Mouse (Mus musculus): Measurements from ENCODE around the gene Mthfd1l. TPM values are rescaled to one million over a fixed set of nuclear protein-coding genes. Genes with fewer than 3 reads are reported as not detected.

Gene Mthfd1l
- polyA plus RNA-seq, 1 experiment, result 0.77 TPM

- 79% methylated on average over 9 of the region's 9 CpGs for WGBS
- H3K27ac ChIP-seq (ENCODE audit: insufficient read depth, low read depth, low read length), result 0 out of 2 replicates have a peak overlapping the region, but pooled peaks have one; percentile 12
Observed at GRCm38 (mm10) chr10:4108462-4108861, 135.5 kb downstream of the Mthfd1l start.

DNA sequence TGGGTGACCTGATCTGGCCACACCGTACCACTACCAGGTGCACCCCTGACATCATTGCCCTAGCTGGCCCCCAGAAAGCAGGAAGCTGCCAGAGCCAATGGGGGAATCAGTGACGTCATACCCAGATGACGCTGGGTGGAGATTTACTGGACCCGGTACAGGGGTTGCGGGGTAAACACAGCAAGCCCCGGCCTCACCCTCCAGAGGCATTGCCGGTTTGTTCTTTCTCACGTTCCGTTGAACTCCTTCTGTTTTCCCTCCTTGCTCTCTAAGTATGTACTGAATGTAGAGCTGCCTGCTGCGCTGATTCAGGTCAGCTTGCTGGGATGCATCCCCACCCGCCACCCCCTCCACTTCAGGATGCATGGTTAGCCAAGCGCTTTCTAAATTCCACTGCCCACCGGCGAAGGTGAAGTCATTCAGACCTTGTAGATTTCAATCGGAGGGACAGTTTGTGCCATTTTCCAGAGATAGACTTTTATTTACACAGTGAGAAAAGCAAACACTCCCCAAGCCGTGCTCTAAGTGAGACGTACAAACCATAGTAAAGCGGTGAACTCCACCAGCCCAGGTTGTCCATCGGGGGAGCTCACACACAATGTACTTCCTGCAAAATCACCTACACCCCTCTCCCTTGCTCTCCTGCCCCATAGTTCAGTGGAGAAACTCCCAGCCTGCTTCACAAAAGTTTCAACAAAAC lies 138.3 kb downstream of the Mthfd1l start:
- H3K27ac ChIP-seq (ENCODE audit: insufficient read depth, low read depth, low read length), result no peak overlapping the region
- DNase-seq, result peak; percentile 17
- no peaks in the 10 kb centered on the region for H3K36me3 ChIP-seq (ENCODE audit: control insufficient read depth, insufficient read depth, low read length)
- no peaks in the 10 kb centered on the region for H3K27me3 ChIP-seq (replicated peaks; ENCODE audit: control insufficient read depth, insufficient read depth, low read length)
- 26% methylated on average over 19 of the region's 19 CpGs for WGBS
- TF ChIP-seq POLR2A (IDR thresholded peaks at IDR 0.05; ENCODE audit: low read depth, low read length) (no peak), CTCF (conservative IDR thresholded peaks at IDR 0.05; ENCODE audit: insufficient read depth, insufficient read length, low read depth, low read length) (no peak)
- peaks cover 13% of the 10 kb centered on the region; the same call in 1 of the 2 replicates for H3K4me1 ChIP-seq (ENCODE audit: control insufficient read depth, insufficient read depth, low read length)
- H3K4me3 ChIP-seq (ENCODE audit: insufficient read depth, low read depth, low read length), result no peak overlapping the region

More at GRCm38 (mm10) chr10:4108462-4108861, 135.5 kb downstream of the Mthfd1l start:
- H3K27me3 ChIP-seq (replicated peaks; ENCODE audit: control insufficient read depth, insufficient read depth, low read length), result no peaks in the 10 kb centered on the region
- H3K36me3 ChIP-seq (ENCODE audit: control insufficient read depth, insufficient read depth, low read length), result no peaks in the 10 kb centered on the region
- no peak for DNase-seq
- H3K4me3 ChIP-seq (ENCODE audit: insufficient read depth, low read depth, low read length), result no peak overlapping the region
- no peak for TF ChIP-seq CTCF (conservative IDR thresholded peaks at IDR 0.05; ENCODE audit: insufficient read depth, insufficient read length, low read depth, low read length)
- TF ChIP-seq POLR2A (IDR thresholded peaks at IDR 0.05; ENCODE audit: low read depth, low read length), result no peak
- H3K4me1 ChIP-seq (ENCODE audit: control insufficient read depth, insufficient read depth, low read length), result peaks cover 19% of the 10 kb centered on the region

GRCm38 (mm10) chr10:4111795-4112139 lies 138.8 kb downstream of the Mthfd1l start:
- peak; percentile 14 for DNase-seq
- Histone ChIP-seq H3K36me3 (ENCODE audit: control insufficient read depth, insufficient read depth, low read length) (no peaks in the 10 kb centered on the region), H3K4me1 (ENCODE audit: control insufficient read depth, insufficient read depth, low read length) (peaks cover 13% of the 10 kb centered on the region; the same call in 1 of the 2 replicates), H3K4me3 (ENCODE audit: insufficient read depth, low read depth, low read length) (no peak overlapping the region), H3K27ac (ENCODE audit: insufficient read depth, low read depth, low read length) (no peak overlapping the region), H3K27me3 (replicated peaks; ENCODE audit: control insufficient read depth, insufficient read depth, low read length) (no peaks in the 10 kb centered on the region)
- no peak for TF ChIP-seq CTCF (conservative IDR thresholded peaks at IDR 0.05; ENCODE audit: insufficient read depth, insufficient read length, low read depth, low read length)
- TF ChIP-seq POLR2A (IDR thresholded peaks at IDR 0.05; ENCODE audit: low read depth, low read length), result no peak
- 66% methylated on average over 8 of the region's 8 CpGs for WGBS

- Histone ChIP-seq H3K4me3 (ENCODE audit: insufficient read depth, low read depth, low read length) (no peak overlapping the region), H3K4me1 (ENCODE audit: control insufficient read depth, insufficient read depth, low read length) (peaks cover 13% of the 10 kb centered on the region; the same call in 1 of the 2 replicates), H3K27ac (ENCODE audit: insufficient read depth, low read depth, low read length) (peak overlapping the region; percentile 24; the same call in 1 of the 2 replicates), H3K36me3 (ENCODE audit: control insufficient read depth, insufficient read depth, low read length) (no peaks in the 10 kb centered on the region), H3K27me3 (replicated peaks; ENCODE audit: control insufficient read depth, insufficient read depth, low read length) (no peaks in the 10 kb centered on the region)
- TF ChIP-seq POLR2A (IDR thresholded peaks at IDR 0.05; ENCODE audit: low read depth, low read length) (no peak), CTCF (conservative IDR thresholded peaks at IDR 0.05; ENCODE audit: insufficient read depth, insufficient read length, low read depth, low read length) (no peak)
- WGBS, result 61% methylated on average over 17 of the region's 17 CpGs
- peak; percentile 21 for DNase-seq
Observed at GRCm38 (mm10) chr10:4112611-4113327, 139.9 kb downstream of the Mthfd1l start.

DNA sequence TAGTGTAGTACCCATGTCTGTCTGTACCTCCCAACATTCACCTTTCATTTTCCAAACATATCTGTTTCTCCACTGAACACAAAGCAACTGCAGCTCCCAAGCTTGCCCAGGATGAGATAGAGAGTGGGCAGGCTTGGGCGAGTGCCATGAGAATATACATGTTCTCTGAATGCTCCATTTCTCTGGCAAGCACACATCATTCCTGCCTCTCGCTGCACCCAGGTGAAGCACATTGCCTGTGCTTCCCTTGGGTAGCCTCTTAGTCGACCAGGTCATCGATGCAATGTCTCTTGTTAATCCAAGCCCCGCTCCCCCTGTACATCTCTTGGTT lies 140.4 kb downstream of the Mthfd1l start:
- Histone ChIP-seq H3K27ac (ENCODE audit: insufficient read depth, low read depth, low read length) (no peak overlapping the region), H3K4me1 (ENCODE audit: control insufficient read depth, insufficient read depth, low read length) (peaks cover 11% of the 10 kb centered on the region; the same call in 1 of the 2 replicates)
- TF ChIP-seq CTCF (conservative IDR thresholded peaks at IDR 0.05; ENCODE audit: insufficient read depth, insufficient read length, low read depth, low read length) (no peak), POLR2A (IDR thresholded peaks at IDR 0.05; ENCODE audit: low read depth, low read length) (no peak)

GRCm38 (mm10) chr10:4116653-4117052 lies 143.7 kb downstream of the Mthfd1l start:
- Histone ChIP-seq H3K4me1 (ENCODE audit: control insufficient read depth, insufficient read depth, low read length) (peaks cover 11% of the 10 kb centered on the region), H3K36me3 (ENCODE audit: control insufficient read depth, insufficient read depth, low read length) (no peaks in the 10 kb centered on the region), H3K4me3 (ENCODE audit: insufficient read depth, low read depth, low read length) (no peak overlapping the region), H3K27me3 (replicated peaks; ENCODE audit: control insufficient read depth, insufficient read depth, low read length) (no peaks in the 10 kb centered on the region), H3K27ac (ENCODE audit: insufficient read depth, low read depth, low read length) (no peak overlapping the region)
- DNase-seq, result no peak
- TF ChIP-seq CTCF (conservative IDR thresholded peaks at IDR 0.05; ENCODE audit: insufficient read depth, insufficient read length, low read depth, low read length) (no peak), POLR2A (IDR thresholded peaks at IDR 0.05; ENCODE audit: low read depth, low read length) (no peak)

More for the DNA sequence above, 140.4 kb downstream of the Mthfd1l start:
- Histone ChIP-seq H3K27me3 (replicated peaks; ENCODE audit: control insufficient read depth, insufficient read depth, low read length) (no peaks in the 10 kb centered on the region), H3K36me3 (ENCODE audit: control insufficient read depth, insufficient read depth, low read length) (no peaks in the 10 kb centered on the region), H3K4me3 (ENCODE audit: insufficient read depth, low read depth, low read length) (no peak overlapping the region)
- WGBS, result 85% methylated on average over 5 of the region's 5 CpGs
- no peak for DNase-seq

DNA sequence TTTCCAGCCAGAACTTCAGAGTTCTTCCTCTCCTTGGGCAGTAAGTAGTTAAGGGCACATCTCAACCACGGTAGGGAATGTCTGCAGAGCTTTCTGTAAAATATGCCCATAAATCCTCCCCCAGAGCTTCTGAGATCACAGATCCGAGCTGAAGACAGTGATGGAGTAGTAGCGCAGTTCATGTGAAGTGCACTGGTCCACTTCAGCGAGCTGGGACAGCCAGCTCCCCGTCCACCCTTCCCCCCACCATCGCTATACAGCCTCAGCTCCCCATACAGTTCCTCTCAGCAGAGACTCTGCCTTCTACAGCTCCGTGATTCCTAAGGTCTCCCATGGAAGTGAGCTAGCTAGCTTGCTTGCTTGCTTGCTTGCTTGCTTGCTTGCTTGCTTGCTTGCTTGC lies 144.2 kb downstream of the Mthfd1l start:
- DNase-seq, result no peak
- Histone ChIP-seq H3K4me1 (ENCODE audit: control insufficient read depth, insufficient read depth, low read length) (peaks cover 6% of the 10 kb centered on the region; the same call in 1 of the 2 replicates), H3K27me3 (replicated peaks; ENCODE audit: control insufficient read depth, insufficient read depth, low read length) (no peaks in the 10 kb centered on the region), H3K4me3 (ENCODE audit: insufficient read depth, low read depth, low read length) (no peak overlapping the region), H3K27ac (ENCODE audit: insufficient read depth, low read depth, low read length) (0 out of 2 replicates have a peak overlapping the region, but pooled peaks have one; percentile 1), H3K36me3 (ENCODE audit: control insufficient read depth, insufficient read depth, low read length) (no peaks in the 10 kb centered on the region)
- WGBS, result 43% methylated on average over 7 of the region's 7 CpGs
- TF ChIP-seq CTCF (conservative IDR thresholded peaks at IDR 0.05; ENCODE audit: insufficient read depth, insufficient read length, low read depth, low read length) (no peak), POLR2A (IDR thresholded peaks at IDR 0.05; ENCODE audit: low read depth, low read length) (no peak)

Data from kidney, adult 2 months (tissue).